Mouse (Mus musculus) erythroblast, embryonic 14.5 days (primary cell): ENCODE measurements around the gene Scn8a.

Experiments used
- GATA1 ChIP-seq: IDR thresholded peaks from 2 replicates; pipeline ENCODE4 v1.6.1; 2012; ENCODE audit warnings: low read length, inconsistent platforms, mixed read lengths
- TAL1 ChIP-seq: IDR thresholded peaks from 3 replicates; pipeline ENCODE4 v1.6.1; 2012; ENCODE audit warnings: low read length, inconsistent platforms, mixed read lengths

- TF ChIP-seq GATA1 = no peak
- no peak for TF ChIP-seq TAL1
Measured at GRCm38 (mm10) chr15:100869558-100869957, at the start of gene Scn8a.
